8 mouse cellular contexts compared by ENCODE assay signal in the genomic region with DNA sequence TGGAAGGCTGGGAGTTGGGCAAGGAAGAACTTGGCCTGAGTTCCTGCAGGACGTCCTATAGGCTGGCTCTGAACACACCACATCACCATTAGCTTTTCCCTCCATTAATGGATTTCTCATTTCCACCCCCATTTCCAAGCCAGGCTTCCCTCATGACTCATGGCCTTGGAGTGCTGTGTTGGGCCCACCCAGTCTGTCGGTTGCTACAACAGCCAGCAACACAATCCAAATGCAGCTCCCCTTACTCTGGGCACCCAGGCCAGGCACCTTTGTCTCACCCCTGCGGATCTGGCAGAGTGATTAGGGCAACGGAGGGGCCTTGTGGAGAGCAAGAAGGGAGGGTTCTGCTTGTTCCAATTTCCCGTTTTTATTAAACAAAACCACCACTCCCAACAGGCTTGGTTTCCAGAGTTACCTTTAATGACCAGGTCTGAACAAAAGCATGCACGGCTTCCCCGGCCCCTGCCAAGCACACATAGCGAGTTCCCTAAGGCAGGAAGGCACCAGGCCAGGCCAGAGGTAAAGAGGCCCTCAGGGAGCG. TPM values are rescaled to one million over a fixed set of nuclear protein-coding genes. Genes with fewer than 3 reads are reported as not detected.
DNase-seq lines count a peak whose midpoint lies in the region; ATAC-seq and TF ChIP-seq lines count a peak whose summit lies in the region.

No protein-coding gene starts in this region.

- no peak overlapping the region for H3K9ac ChIP-seq in intestine, embryonic 14.5 days (ENCODE audit: low read length)
- H3K9ac ChIP-seq in stomach, embryonic 14.5 days (replicated peaks; ENCODE audit: low read depth, low read length) = no peak overlapping the region

- WGBS in intestine, embryonic 14.5 days = 60% methylated on average over 9 of the region's 9 CpGs
- 59% methylated on average over 9 of the region's 9 CpGs for WGBS in stomach, embryonic 14.5 days

- no peak overlapping the region for H3K4me2 ChIP-seq in intestine, embryonic 14.5 days (ENCODE audit: low read length)
- H3K4me2 ChIP-seq in stomach, embryonic 14.5 days (replicated peaks; ENCODE audit: low read depth, low read length) = no peak overlapping the region

- H3K36me3 ChIP-seq in intestine, embryonic 14.5 days (ENCODE audit: control insufficient read depth, insufficient read depth, low read length) = peaks cover 13% of the 10 kb centered on the region
- peaks cover 13% of the 10 kb centered on the region for H3K36me3 ChIP-seq in stomach, embryonic 14.5 days (ENCODE audit: control insufficient read depth, insufficient read depth, low read length)

- H3K9me3 ChIP-seq in intestine, embryonic 14.5 days (ENCODE audit: control insufficient read depth, low read length) = no peaks in the 10 kb centered on the region
- no peaks in the 10 kb centered on the region for H3K9me3 ChIP-seq in stomach, embryonic 14.5 days (ENCODE audit: control insufficient read depth, low read depth, low read length)

- peak; percentile 58 for DNase-seq in ovary, adult 18-20 months (ENCODE audit: low spot score)
- no peak for DNase-seq in ovary, postnatal 14 days (ENCODE audit: low spot score)
- DNase-seq in gastrocnemius, adult 2 months = peak; percentile 80
- no peak for DNase-seq in intestine, embryonic 14.5 days (ENCODE audit: low spot score)
- no peak for DNase-seq in cerebellum, adult 9-11 months
- no peak for DNase-seq in T-cell, adult 2 months (ENCODE audit: low spot score)

- ATAC-seq in intestine, embryonic 14.5 days (replicated peaks; ENCODE audit: low FRiP score, low TSS enrichment, low read depth) = no peak
- peak; percentile 31; the same call in 1 of the 2 replicates for ATAC-seq in stomach, embryonic 14.5 days (ENCODE audit: insufficient number of reproducible peaks, insufficient read depth, low FRiP score, low read depth)
- no peak for ATAC-seq in cerebellum, adult (ENCODE audit: insufficient number of reproducible peaks, low FRiP score, low TSS enrichment)

- peaks cover 17% of the 10 kb centered on the region for H3K27me3 ChIP-seq in intestine, embryonic 14.5 days (replicated peaks; ENCODE audit: control insufficient read depth, insufficient read depth, low read length)
- H3K27me3 ChIP-seq in stomach, embryonic 14.5 days (ENCODE audit: control insufficient read depth, insufficient read depth, low read length) = peaks cover 13% of the 10 kb centered on the region

- no peak for TF ChIP-seq CTCF in gastrocnemius, adult 2 months (IDR thresholded peaks at IDR 0.05)

- H3K4me3 ChIP-seq in gastrocnemius, adult 2 months = peak overlapping the region; percentile 98
- no peak overlapping the region for H3K4me3 ChIP-seq in intestine, embryonic 14.5 days (ENCODE audit: low read depth, low read length)
- H3K4me3 ChIP-seq in stomach, embryonic 14.5 days (ENCODE audit: low read depth, low read length) = no peak overlapping the region

- intact Hi-C loops in gastrocnemius, adult 2 months (cut with DNase I) = no loop called here

- peak overlapping the region; percentile 99 for H3K27ac ChIP-seq in gastrocnemius, adult 2 months
- peak overlapping the region; percentile 23; the same call in 1 of the 2 replicates for H3K27ac ChIP-seq in intestine, embryonic 14.5 days (ENCODE audit: low read depth)
- peak overlapping the region; percentile 76; the same call in 1 of the 2 replicates for H3K27ac ChIP-seq in stomach, embryonic 14.5 days (ENCODE audit: low read length)

- H3K4me1 ChIP-seq in intestine, embryonic 14.5 days (replicated peaks; ENCODE audit: control insufficient read depth, insufficient read depth, low read length) = peaks cover 14% of the 10 kb centered on the region
- H3K4me1 ChIP-seq in stomach, embryonic 14.5 days (ENCODE audit: control insufficient read depth, insufficient read depth, low read length) = peaks cover 44% of the 10 kb centered on the region

RNA-seq across cellular contexts. Expression of gene Cavin1, which starts 8.2 kb away (rescaled TPM):
- 100 to 1,000 TPM; 133 to 149 TPM for total RNA-seq in gastrocnemius, adult 2 months (2021)
- 99.3 and 102 TPM in 2 replicates for polyA plus RNA-seq in intestine, embryonic 14.5 days (2014; fragmentation: Nextera tagmentation; extraction: Ambion mirVana)
- polyA plus RNA-seq in stomach, embryonic 14.5 days (2014; fragmentation: Nextera tagmentation; extraction: Ambion mirVana) = 136 and 158 TPM in 2 replicates

RNA-seq across cellular contexts. Expression of gene Stat3, which starts 23.1 kb away (rescaled TPM):
- total RNA-seq in gastrocnemius, adult 2 months (2021) = 10 to 100 TPM; 40.6 to 44.2 TPM
- polyA plus RNA-seq in intestine, embryonic 14.5 days (2014; fragmentation: Nextera tagmentation; extraction: Ambion mirVana) = 36.6 and 42.9 TPM in 2 replicates
- polyA plus RNA-seq in stomach, embryonic 14.5 days (2014; fragmentation: Nextera tagmentation; extraction: Ambion mirVana) = 43.5 and 44.8 TPM in 2 replicates

RNA-seq across cellular contexts. Expression of gene Atp6v0a1, which starts 46.8 kb away (rescaled TPM):
- 10 to 100 TPM; 59.6 to 65.2 TPM for total RNA-seq in gastrocnemius, adult 2 months (2021)
- polyA plus RNA-seq in intestine, embryonic 14.5 days (2014; fragmentation: Nextera tagmentation; extraction: Ambion mirVana) = 30.6 and 32.5 TPM in 2 replicates
- polyA plus RNA-seq in stomach, embryonic 14.5 days (2014; fragmentation: Nextera tagmentation; extraction: Ambion mirVana) = 38.4 and 42.0 TPM in 2 replicates

Comparison
In these comparisons a context has a peak if more than half of its experiments do, and no peak if none do; other contexts are left out.
1. DNase-seq: peak in ovary, adult 18-20 months (single experiment) and gastrocnemius, adult 2 months (single experiment); none in ovary, postnatal 14 days (single experiment), intestine, embryonic 14.5 days (single experiment), cerebellum, adult 9-11 months (single experiment) and T-cell, adult 2 months (single experiment).
2. H3K27ac ChIP-seq: peak in every context shown above with its lines; median percentile 99 in gastrocnemius, adult 2 months; 76 in stomach, embryonic 14.5 days; 23 in intestine, embryonic 14.5 days.